Mouse (Mus musculus) heart, embryonic 13.5 days (tissue): ENCODE results near the gene Tomm5. TPM values are rescaled to one million over a fixed set of nuclear protein-coding genes. Genes with fewer than 3 reads are reported as not detected.

Experiments used
- ATAC-seq: fragments of 200-750 bp; cut with Nextera tagmentation; 2 replicates; pipeline ENCODE4 v1.8.0; 2017; ENCODE audit warnings: moderate TSS enrichment; ENCODE audit not compliant: insufficient number of reproducible peaks, low FRiP score, low TSS enrichment; ENCODE audit errors: extremely low read depth
- H3K27ac ChIP-seq: fragments of 300-500 bp; sonication (generic); replicated peaks from 2 replicates; pipeline ENCODE4 v1.5.1; 2015; ENCODE audit warnings: moderate library complexity, mild to moderate bottlenecking, inconsistent platforms
- H3K27me3 ChIP-seq: fragments of 300-500 bp; sonication (generic); replicated peaks from 2 replicates; pipeline ENCODE4 v1.6.1; 2015; ENCODE audit warnings: mild to moderate bottlenecking, inconsistent platforms
- H3K36me3 ChIP-seq: fragments of 300-500 bp; sonication (generic); 2 replicates; pipeline ENCODE4 v1.6.1; 2015; ENCODE audit warnings: mild to moderate bottlenecking, inconsistent platforms
- H3K4me1 ChIP-seq: fragments of 300-500 bp; sonication (generic); 2 replicates; pipeline ENCODE4 v1.6.1; 2015; ENCODE audit warnings: inconsistent platforms
- H3K4me2 ChIP-seq: fragments of 300-500 bp; sonication (generic); 2 replicates; pipeline ENCODE4 v1.6.1; 2015; ENCODE audit warnings: inconsistent platforms, mild to moderate bottlenecking, moderate library complexity
- H3K4me3 ChIP-seq: fragments of 300-500 bp; sonication (generic); 2 replicates; pipeline ENCODE4 v1.5.1; 2015; ENCODE audit warnings: moderate library complexity, mild to moderate bottlenecking, inconsistent platforms
- H3K9ac ChIP-seq: fragments of 300-500 bp; sonication (generic); 2 replicates; pipeline ENCODE4 v1.6.1; 2015; ENCODE audit warnings: inconsistent platforms, mild to moderate bottlenecking, moderate library complexity
- H3K9me3 ChIP-seq: fragments of 300-500 bp; sonication (generic); 2 replicates; pipeline ENCODE4 v1.6.1; 2016; ENCODE audit warnings: inconsistent platforms
- WGBS: fragments of 180-500 bp; shearing (Covaris S2); methylation state at CpG from one replicate; pipeline ENCODE4 v1.1.7; 2015; ENCODE audit warnings: mixed read lengths; 5-methylcytosine and 5-hydroxymethylcytosine counted together
- polyA plus RNA-seq: library from polyadenylated mRNA; unstranded; fragments of >200 nt; fragmentation: Nextera tagmentation; extraction: Ambion mirVana; gene quantifications from 2 replicates; pipeline ENCODE4 v1.2.1, GENCODE M21; 2015

Gene Tomm5
- 203 and 242 TPM in 2 replicates for polyA plus RNA-seq

GRCm38 (mm10) chr4:45107601-45108277 is at the start of gene Tomm5:
TSS of gene Tomm5 (minus strand) at chr4:45108114.
- peaks cover 20% of the 10 kb centered on the region for H3K4me1 ChIP-seq
- peak within 1 kb of the TSS; percentile 99 for H3K9ac ChIP-seq
- ATAC-seq: peak; percentile 81
- H3K36me3 ChIP-seq: peaks cover 33% of the 10 kb centered on the region
- no peaks in the 10 kb centered on the region for H3K27me3 ChIP-seq
- peak within 1 kb of the TSS; percentile 98 for H3K4me3 ChIP-seq
- under 1% methylated on average over 39 of the region's 39 CpGs for WGBS
- peak within 1 kb of the TSS; percentile 73 for H3K27ac ChIP-seq
- no peaks in the 10 kb centered on the region for H3K9me3 ChIP-seq
- peak within 1 kb of the TSS; percentile 89 for H3K4me2 ChIP-seq

GRCm38 (mm10) chr4:45156433-45156832 is 48.5 kb upstream of the Tomm5 start:
- no peak overlapping the region for H3K4me3 ChIP-seq
- H3K9ac ChIP-seq: no peak overlapping the region
- H3K36me3 ChIP-seq: no peaks in the 10 kb centered on the region
- no peaks in the 10 kb centered on the region for H3K27me3 ChIP-seq
- H3K27ac ChIP-seq: no peak overlapping the region
- no peak overlapping the region for H3K4me2 ChIP-seq
- no peak for ATAC-seq
- WGBS: 67% methylated on average over 3 of the region's 3 CpGs
- H3K9me3 ChIP-seq: no peaks in the 10 kb centered on the region
- H3K4me1 ChIP-seq: peaks cover 12% of the 10 kb centered on the region

- no peak overlapping the region for H3K4me2 ChIP-seq
- WGBS: 45% methylated on average over 8 of the region's 8 CpGs
- H3K9ac ChIP-seq: 0 out of 2 replicates have a peak overlapping the region, but pooled peaks have one; percentile 8
- H3K27ac ChIP-seq: no peak overlapping the region
- H3K27me3 ChIP-seq: peaks cover 14% of the 10 kb centered on the region; the same call in 1 of the 2 replicates
- no peaks in the 10 kb centered on the region for H3K9me3 ChIP-seq
- no peak for ATAC-seq
- H3K36me3 ChIP-seq: no peaks in the 10 kb centered on the region
- H3K4me3 ChIP-seq: no peak overlapping the region
- H3K4me1 ChIP-seq: peaks cover 10% of the 10 kb centered on the region
These were observed 35.1 kb upstream of the Tomm5 start for GRCm38 (mm10) chr4:45143005-45143404.

- H3K27me3 ChIP-seq: peaks cover 14% of the 10 kb centered on the region; the same call in 1 of the 2 replicates
- H3K4me1 ChIP-seq: peaks cover 10% of the 10 kb centered on the region
- no peak for ATAC-seq
- H3K36me3 ChIP-seq: no peaks in the 10 kb centered on the region
- 35% methylated on average over 11 of the region's 11 CpGs for WGBS
- H3K27ac ChIP-seq: no peak overlapping the region
- H3K9me3 ChIP-seq: no peaks in the 10 kb centered on the region
- no peak overlapping the region for H3K9ac ChIP-seq
- no peak overlapping the region for H3K4me3 ChIP-seq
- H3K4me2 ChIP-seq: peak overlapping the region; percentile 24; the same call in 1 of the 2 replicates
These were observed 34.5 kb upstream of the Tomm5 start for GRCm38 (mm10) chr4:45142411-45142810.

GRCm38 (mm10) chr4:45141835-45142234 is 33.9 kb upstream of the Tomm5 start:
- Histone ChIP-seq H3K4me2 (no peak overlapping the region), H3K27ac (no peak overlapping the region), H3K4me3 (no peak overlapping the region), H3K9me3 (no peaks in the 10 kb centered on the region), H3K27me3 (peaks cover 14% of the 10 kb centered on the region; the same call in 1 of the 2 replicates), H3K4me1 (peaks cover 10% of the 10 kb centered on the region), H3K9ac (no peak overlapping the region), H3K36me3 (no peaks in the 10 kb centered on the region)
- no peak for ATAC-seq
- 54% methylated on average over 5 of the region's 5 CpGs for WGBS

- Histone ChIP-seq H3K9ac (no peak overlapping the region), H3K4me1 (peaks cover 10% of the 10 kb centered on the region), H3K36me3 (no peaks in the 10 kb centered on the region), H3K27ac (no peak overlapping the region), H3K4me3 (no peak overlapping the region), H3K27me3 (no peaks in the 10 kb centered on the region), H3K4me2 (no peak overlapping the region), H3K9me3 (no peaks in the 10 kb centered on the region)
- ATAC-seq: no peak
- 29% methylated on average over 4 of the region's 4 CpGs for WGBS
These were observed 29.7 kb upstream of the Tomm5 start for GRCm38 (mm10) chr4:45137636-45138035.

GRCm38 (mm10) chr4:45134471-45134870 is 26.6 kb upstream of the Tomm5 start:
- H3K27me3 ChIP-seq: no peaks in the 10 kb centered on the region
- peaks cover 16% of the 10 kb centered on the region for H3K4me1 ChIP-seq
- 67% methylated on average over 8 of the region's 8 CpGs for WGBS
- no peak overlapping the region for H3K4me3 ChIP-seq
- no peak for ATAC-seq
- H3K36me3 ChIP-seq: no peaks in the 10 kb centered on the region
- no peak overlapping the region for H3K9ac ChIP-seq
- no peaks in the 10 kb centered on the region for H3K9me3 ChIP-seq
- no peak overlapping the region for H3K4me2 ChIP-seq
- no peak overlapping the region for H3K27ac ChIP-seq

- Histone ChIP-seq H3K4me3 (no peak overlapping the region), H3K36me3 (no peaks in the 10 kb centered on the region), H3K4me1 (peaks cover 16% of the 10 kb centered on the region), H3K27ac (no peak overlapping the region), H3K4me2 (no peak overlapping the region), H3K9ac (no peak overlapping the region), H3K9me3 (no peaks in the 10 kb centered on the region), H3K27me3 (no peaks in the 10 kb centered on the region)
- 63% methylated on average over 4 of the region's 4 CpGs for WGBS
- no peak for ATAC-seq
These were observed 23.1 kb upstream of the Tomm5 start for GRCm38 (mm10) chr4:45131021-45131420.

- WGBS: 81% methylated on average over 11 of the region's 11 CpGs
- ATAC-seq: no peak
These were observed 13.4 kb upstream of the Tomm5 start for GRCm38 (mm10) chr4:45121311-45121710.

GRCm38 (mm10) chr4:45108456-45109110 is 669 bp upstream of the Tomm5 start:
- H3K27ac ChIP-seq: no peak overlapping the region
- WGBS: 65% methylated on average over 8 of the region's 8 CpGs
- no peaks in the 10 kb centered on the region for H3K27me3 ChIP-seq
- H3K9ac ChIP-seq: peak overlapping the region; percentile 99; the same call in 1 of the 2 replicates
- H3K36me3 ChIP-seq: peaks cover 25% of the 10 kb centered on the region
- H3K4me2 ChIP-seq: peak overlapping the region; percentile 89
- no peaks in the 10 kb centered on the region for H3K9me3 ChIP-seq
- peak overlapping the region; percentile 98 for H3K4me3 ChIP-seq
- peaks cover 20% of the 10 kb centered on the region for H3K4me1 ChIP-seq
- no peak for ATAC-seq

More at GRCm38 (mm10) chr4:45121311-45121710, 13.4 kb upstream of the Tomm5 start:
- no peak overlapping the region for H3K4me2 ChIP-seq
- no peak overlapping the region for H3K9ac ChIP-seq
- H3K4me1 ChIP-seq: no peaks in the 10 kb centered on the region
- H3K9me3 ChIP-seq: no peaks in the 10 kb centered on the region
- no peaks in the 10 kb centered on the region for H3K36me3 ChIP-seq
- no peak overlapping the region for H3K4me3 ChIP-seq
- no peak overlapping the region for H3K27ac ChIP-seq
- H3K27me3 ChIP-seq: no peaks in the 10 kb centered on the region

- peak overlapping the region; percentile 73; the same call in 1 of the 2 replicates for H3K27ac ChIP-seq
- no peak for ATAC-seq
- peak overlapping the region; percentile 98 for H3K4me3 ChIP-seq
- no peaks in the 10 kb centered on the region for H3K9me3 ChIP-seq
- peak overlapping the region; percentile 89 for H3K4me2 ChIP-seq
- H3K36me3 ChIP-seq: peaks cover 39% of the 10 kb centered on the region
- peaks cover 20% of the 10 kb centered on the region for H3K4me1 ChIP-seq
- peak overlapping the region; percentile 99 for H3K9ac ChIP-seq
- H3K27me3 ChIP-seq: no peaks in the 10 kb centered on the region
- WGBS: 4% methylated on average over 4 of the region's 4 CpGs
These were observed 848 bp downstream of the Tomm5 start for GRCm38 (mm10) chr4:45107066-45107465.
